Mouse (Mus musculus) limb, embryonic 13.5 days (tissue): Measurements from ENCODE around the gene Zfp748. TPM values are rescaled to one million over a fixed set of nuclear protein-coding genes. Genes with fewer than 3 reads are reported as not detected.

Experiments used
- ATAC-seq: fragments of 200-750 bp; cut with Nextera tagmentation; 2 replicates; pipeline ENCODE4 v1.8.0; 2017; ENCODE audit warnings: low read depth, moderate number of reproducible peaks, moderate TSS enrichment; ENCODE audit not compliant: low FRiP score
- H3K27ac ChIP-seq: fragments of 300-500 bp; sonication (generic); 2 replicates; pipeline ENCODE4 v1.5.1; 2015; ENCODE audit warnings: inconsistent platforms, mild to moderate bottlenecking, moderate library complexity
- H3K27me3 ChIP-seq: fragments of 300-500 bp; sonication (generic); 2 replicates; pipeline ENCODE4 v1.6.1; 2015; ENCODE audit warnings: mild to moderate bottlenecking, inconsistent platforms
- H3K36me3 ChIP-seq: fragments of 300-500 bp; sonication (generic); 2 replicates; pipeline ENCODE4 v1.6.1; 2015; ENCODE audit warnings: inconsistent platforms, mild to moderate bottlenecking, moderate library complexity
- H3K4me1 ChIP-seq: fragments of 300-500 bp; sonication (generic); 2 replicates; pipeline ENCODE4 v1.6.1; 2015; ENCODE audit warnings: inconsistent platforms
- H3K4me2 ChIP-seq: fragments of 300-500 bp; sonication (generic); replicated peaks from 2 replicates; pipeline ENCODE4 v1.6.1; 2015; ENCODE audit warnings: inconsistent platforms, mild to moderate bottlenecking, moderate library complexity
- H3K4me3 ChIP-seq: fragments of 300-500 bp; sonication (generic); 2 replicates; pipeline ENCODE4 v1.5.1; 2015; ENCODE audit warnings: moderate library complexity, mild to moderate bottlenecking, inconsistent platforms
- H3K9ac ChIP-seq: fragments of 300-500 bp; sonication (generic); 2 replicates; pipeline ENCODE4 v1.6.1; 2015; ENCODE audit warnings: mild to moderate bottlenecking, inconsistent platforms
- H3K9me3 ChIP-seq: fragments of 300-500 bp; sonication (generic); 2 replicates; pipeline ENCODE4 v1.6.1; 2016; ENCODE audit warnings: inconsistent platforms
- WGBS: fragments of 180-500 bp; shearing (Covaris S2); methylation state at CpG from one replicate; pipeline ENCODE4 v1.1.7; 2015; 5-methylcytosine and 5-hydroxymethylcytosine counted together
- polyA plus RNA-seq: library from polyadenylated mRNA; unstranded; fragments of >200 nt; fragmentation: Nextera tagmentation; extraction: Ambion mirVana; gene quantifications from 2 replicates; pipeline ENCODE4 v1.2.1, GENCODE M21; 2015

Gene Zfp748
- 15.3 and 15.9 TPM in 2 replicates for polyA plus RNA-seq

DNA sequence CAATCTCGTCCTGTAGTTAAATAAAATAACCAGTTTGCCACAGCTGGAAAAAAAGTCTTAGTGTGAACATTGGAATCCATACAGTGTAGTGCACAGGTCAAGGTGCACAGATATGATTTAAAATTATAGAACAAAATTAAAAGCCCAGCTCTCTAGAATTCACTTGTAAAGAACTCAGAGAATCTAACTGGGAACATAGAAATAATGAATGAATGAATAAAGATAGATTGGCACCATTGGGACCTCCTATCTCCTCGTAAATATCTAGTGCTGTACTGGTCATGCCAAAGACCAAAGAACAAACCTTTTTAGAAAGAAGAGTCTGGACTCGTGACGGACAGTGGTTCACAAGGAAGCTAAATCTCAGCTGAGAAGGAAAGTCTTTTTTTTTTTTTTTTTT lies at the start of gene Zfp748:
Gene Zfp748, minus strand, starts transcription at position 101 of the 400 bp plus-strand sequence.
- H3K4me2 ChIP-seq, result peak within 1 kb of the TSS; percentile 83
- H3K4me1 ChIP-seq, result peaks cover 11% of the 10 kb centered on the region
- H3K4me3 ChIP-seq, result peak within 1 kb of the TSS; percentile 77
- no peaks in the 10 kb centered on the region for H3K36me3 ChIP-seq
- H3K9me3 ChIP-seq, result no peaks in the 10 kb centered on the region
- 80% methylated on average over 4 of the region's 4 CpGs for WGBS
- peak within 1 kb of the TSS; percentile 90 for H3K27ac ChIP-seq
- no peaks in the 10 kb centered on the region for H3K27me3 ChIP-seq
- no peak for ATAC-seq
- H3K9ac ChIP-seq, result peak within 1 kb of the TSS; percentile 86

GRCm38 (mm10) chr13:67572591-67573189 lies 19.1 kb upstream of the Zfp748 start:
- no peak overlapping the region for H3K9ac ChIP-seq

GRCm38 (mm10) chr13:67552505-67553346 lies 904 bp downstream of the Zfp748 start:
- H3K4me1 ChIP-seq, result peaks cover 11% of the 10 kb centered on the region
- peak overlapping the region; percentile 77 for H3K4me3 ChIP-seq
- no peaks in the 10 kb centered on the region for H3K9me3 ChIP-seq
- peak overlapping the region; percentile 86 for H3K9ac ChIP-seq
- under 1% methylated on average over 44 of the region's 44 CpGs for WGBS
- ATAC-seq, result peak; percentile 98
- H3K36me3 ChIP-seq, result no peaks in the 10 kb centered on the region
- H3K4me2 ChIP-seq, result peak overlapping the region; percentile 83
- peak overlapping the region; percentile 90 for H3K27ac ChIP-seq
- no peaks in the 10 kb centered on the region for H3K27me3 ChIP-seq

More at GRCm38 (mm10) chr13:67572591-67573189, 19.1 kb upstream of the Zfp748 start:
- ATAC-seq, result no peak
- Histone ChIP-seq H3K4me1 (no peaks in the 10 kb centered on the region), H3K4me3 (no peak overlapping the region), H3K27ac (no peak overlapping the region), H3K4me2 (no peak overlapping the region), H3K36me3 (no peaks in the 10 kb centered on the region), H3K27me3 (no peaks in the 10 kb centered on the region), H3K9me3 (no peaks in the 10 kb centered on the region)
- 77% methylated on average over 5 of the region's 5 CpGs for WGBS

- Histone ChIP-seq H3K27ac (no peak overlapping the region), H3K9ac (no peak overlapping the region), H3K4me1 (no peaks in the 10 kb centered on the region), H3K27me3 (no peaks in the 10 kb centered on the region), H3K4me2 (no peak overlapping the region), H3K36me3 (peaks cover 49% of the 10 kb centered on the region), H3K9me3 (peaks cover 10% of the 10 kb centered on the region; the same call in 1 of the 2 replicates), H3K4me3 (no peak overlapping the region)
- 100% methylated on average over 1 of the region's 1 CpGs for WGBS
- no peak for ATAC-seq
Observed at GRCm38 (mm10) chr13:67545941-67546340, 7.7 kb downstream of the Zfp748 start.

DNA sequence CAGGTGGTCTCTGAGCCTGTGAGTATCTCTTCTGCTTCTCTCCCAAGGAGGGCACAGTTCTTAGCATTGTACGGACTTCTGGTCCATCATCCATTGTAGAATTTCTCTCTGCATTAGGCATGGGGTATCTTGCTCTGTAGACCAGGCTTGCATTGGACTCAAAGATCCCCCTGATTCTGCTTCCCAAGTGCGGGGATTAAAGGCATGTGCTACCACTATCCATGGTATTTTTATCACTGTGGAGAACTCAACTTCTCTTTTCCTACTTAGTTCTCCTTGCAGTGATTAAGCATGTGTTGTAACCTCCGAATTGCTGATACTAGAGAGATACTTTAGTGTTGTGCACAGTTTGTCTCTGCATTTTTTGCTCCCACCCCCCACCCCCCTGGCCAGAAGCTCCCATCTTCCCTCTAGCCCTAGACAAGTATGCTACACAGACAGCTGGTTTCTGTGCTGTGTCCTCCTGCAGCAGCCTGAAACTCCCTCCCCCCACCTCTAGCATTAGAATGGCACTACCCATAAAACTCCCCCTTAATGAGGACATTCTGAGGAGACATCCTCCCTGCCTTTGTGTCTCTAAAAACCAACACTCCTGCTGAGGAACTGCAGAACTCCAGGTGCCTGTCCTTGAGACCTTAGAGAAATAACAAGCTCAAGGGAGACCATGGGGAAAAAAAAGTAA lies 26.4 kb downstream of the Zfp748 start:
- Histone ChIP-seq H3K4me1 (peaks cover 9% of the 10 kb centered on the region), H3K27ac (no peak overlapping the region), H3K9me3 (0 out of 2 replicates have a peak, but pooled peaks cover 2% of the 10 kb centered on the region), H3K4me2 (no peak overlapping the region), H3K9ac (no peak overlapping the region), H3K36me3 (no peaks in the 10 kb centered on the region), H3K27me3 (no peaks in the 10 kb centered on the region), H3K4me3 (no peak overlapping the region)
- 68% methylated on average over 3 of the region's 3 CpGs for WGBS
- ATAC-seq, result no peak

DNA sequence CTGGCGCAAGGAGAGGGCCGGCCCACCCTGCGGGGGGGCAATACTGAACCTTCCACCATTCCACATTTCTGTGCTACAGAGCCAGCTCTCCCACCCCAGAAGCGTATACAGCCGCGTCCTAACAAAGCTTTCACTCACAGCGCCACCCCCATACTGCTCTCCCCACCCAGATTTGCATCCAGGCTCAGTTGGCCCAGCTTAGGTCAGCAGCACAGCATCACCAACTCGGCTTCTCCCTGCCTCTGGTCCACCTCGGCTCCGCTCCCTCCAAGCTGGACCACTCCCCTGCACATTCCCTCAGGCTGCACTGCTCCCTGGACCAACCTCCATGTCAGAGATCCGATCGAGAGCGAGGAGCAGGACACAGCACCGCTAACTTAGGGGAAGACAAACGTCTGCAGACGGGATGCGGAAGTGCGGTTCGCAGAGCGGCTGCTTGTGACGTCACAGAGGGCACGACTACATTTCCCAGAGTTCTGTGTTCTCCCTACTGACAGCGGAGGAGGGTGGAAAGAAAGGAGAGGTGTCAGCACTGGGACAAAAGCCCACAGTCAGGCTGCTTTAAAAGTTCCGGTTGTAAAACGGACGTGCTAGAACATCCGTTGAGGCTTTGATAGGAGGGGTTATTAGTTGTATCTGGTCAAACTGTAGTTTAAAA lies 27.7 kb downstream of the Zfp748 start, which contains the start of the genes Gm26965 and Zfp87:
Gene Gm26965, minus strand, starts transcription at position 399 of the 658 bp plus-strand sequence.
Gene Zfp87, minus strand, starts transcription at position 425 of the 658 bp plus-strand sequence.
- H3K4me1 ChIP-seq, result peaks cover 9% of the 10 kb centered on the region
- ATAC-seq, result peak; percentile 99
- under 1% methylated on average over 27 of the region's 27 CpGs for WGBS
- H3K27ac ChIP-seq, result peak within 1 kb of the TSS; percentile 81
- no peaks in the 10 kb centered on the region for H3K27me3 ChIP-seq
- peaks cover 3% of the 10 kb centered on the region; the same call in 1 of the 2 replicates for H3K36me3 ChIP-seq
- peak within 1 kb of the TSS; percentile 85 for H3K9ac ChIP-seq
- peak within 1 kb of the TSS; percentile 91 for H3K4me2 ChIP-seq
- H3K9me3 ChIP-seq, result no peaks in the 10 kb centered on the region
- H3K4me3 ChIP-seq, result peak within 1 kb of the TSS; percentile 83

DNA sequence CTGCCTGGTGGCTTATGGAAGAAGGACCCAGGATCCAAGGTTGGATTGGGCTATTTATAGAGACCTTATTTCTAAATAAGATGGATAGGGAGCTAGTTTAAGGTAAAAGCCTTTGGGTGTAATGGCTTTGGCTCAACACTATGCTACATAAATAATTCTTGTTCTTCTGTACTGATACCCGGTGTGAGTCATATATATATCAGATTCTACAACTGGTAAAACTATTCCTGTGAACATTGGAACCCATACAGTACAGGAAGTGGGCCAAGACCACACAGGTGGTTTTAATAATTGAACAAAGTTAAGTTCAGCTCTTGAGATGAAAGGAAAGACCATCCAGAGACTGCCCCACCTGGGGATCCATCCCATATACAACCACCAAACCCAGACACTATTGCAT lies 52.7 kb downstream of the Zfp748 start:
- Histone ChIP-seq H3K9me3 (no peaks in the 10 kb centered on the region), H3K27me3 (no peaks in the 10 kb centered on the region), H3K4me3 (no peak overlapping the region), H3K4me2 (peak overlapping the region; percentile 78; the same call in 1 of the 2 replicates), H3K4me1 (peaks cover 6% of the 10 kb centered on the region), H3K9ac (no peak overlapping the region), H3K27ac (no peak overlapping the region), H3K36me3 (peaks cover 10% of the 10 kb centered on the region)
- ATAC-seq, result peak; percentile 6; the same call in 1 of the 2 replicates
- 79% methylated on average over 1 of the region's 1 CpGs for WGBS

GRCm38 (mm10) chr13:67500084-67500719 lies 53.4 kb downstream of the Zfp748 start, which contains the start of gene Zfp58:
Gene Zfp58, minus strand, starts transcription at chr13:67500555.
- under 1% methylated on average over 22 of the region's 22 CpGs for WGBS
- H3K4me2 ChIP-seq, result peak within 1 kb of the TSS; percentile 78
- H3K4me1 ChIP-seq, result peaks cover 6% of the 10 kb centered on the region
- H3K27ac ChIP-seq, result peak within 1 kb of the TSS; percentile 48; the same call in 1 of the 2 replicates
- peak; percentile 96 for ATAC-seq
- H3K9me3 ChIP-seq, result peaks cover under 1% of the 10 kb centered on the region; the same call in 1 of the 2 replicates
- H3K9ac ChIP-seq, result peak within 1 kb of the TSS; percentile 83
- peak within 1 kb of the TSS; percentile 74 for H3K4me3 ChIP-seq
- H3K27me3 ChIP-seq, result no peaks in the 10 kb centered on the region
- peaks cover 16% of the 10 kb centered on the region for H3K36me3 ChIP-seq

- Histone ChIP-seq H3K9me3 (peaks cover 19% of the 10 kb centered on the region), H3K4me2 (no peak overlapping the region), H3K27me3 (no peaks in the 10 kb centered on the region), H3K9ac (no peak overlapping the region), H3K4me3 (no peak overlapping the region), H3K36me3 (peaks cover 60% of the 10 kb centered on the region), H3K27ac (no peak overlapping the region), H3K4me1 (peaks cover 6% of the 10 kb centered on the region)
- 95% methylated on average over 1 of the region's 1 CpGs for WGBS
- no peak for ATAC-seq
Observed at GRCm38 (mm10) chr13:67495631-67496030, 58.0 kb downstream of the Zfp748 start.
